Mouse (Mus musculus) midbrain, embryonic 16.5 days (tissue): ENCODE measurements around the gene Esyt2. TPM values are rescaled to one million over a fixed set of nuclear protein-coding genes. Genes with fewer than 3 reads are reported as not detected.

Experiments used
- ATAC-seq: fragments of 200-750 bp; cut with Nextera tagmentation; 2 replicates; pipeline ENCODE4 v1.8.0; 2017; ENCODE audit warnings: moderate TSS enrichment
- H3K27ac ChIP-seq: fragments of 300-500 bp; sonication (generic); 2 replicates; pipeline ENCODE4 v1.5.1; 2014; ENCODE audit warnings: mild to moderate bottlenecking, low read length, mixed read lengths
- H3K27me3 ChIP-seq: fragments of 300-500 bp; sonication (generic); 2 replicates; pipeline ENCODE4 v1.6.1; 2014; ENCODE audit warnings: low read depth, low read length, mixed read lengths; ENCODE audit not compliant: control insufficient read depth, insufficient read depth
- H3K36me3 ChIP-seq: fragments of 300-500 bp; sonication (generic); 2 replicates; pipeline ENCODE4 v1.6.1; 2014; ENCODE audit warnings: mild to moderate bottlenecking, low read length, moderate library complexity, mixed read lengths; ENCODE audit not compliant: control insufficient read depth, insufficient read depth
- H3K4me1 ChIP-seq: fragments of 300-500 bp; sonication (generic); 2 replicates; pipeline ENCODE4 v1.6.1; 2014; ENCODE audit warnings: mild to moderate bottlenecking, low read length, mixed read lengths; ENCODE audit not compliant: control insufficient read depth, insufficient read depth
- H3K4me2 ChIP-seq: fragments of 300-500 bp; sonication (generic); 2 replicates; pipeline ENCODE4 v1.6.1; 2014; ENCODE audit warnings: mild to moderate bottlenecking, low read length, mixed read lengths
- H3K4me3 ChIP-seq: fragments of 300-500 bp; sonication (generic); 2 replicates; pipeline ENCODE4 v1.5.1; 2014; ENCODE audit warnings: low read depth, mild to moderate bottlenecking, low read length, moderate library complexity, mixed read lengths
- H3K9ac ChIP-seq: fragments of 300-500 bp; sonication (generic); 2 replicates; pipeline ENCODE4 v1.6.1; 2014; ENCODE audit warnings: low read depth, low read length, mixed read lengths
- H3K9me3 ChIP-seq: fragments of 300-500 bp; sonication (generic); replicated peaks from 2 replicates; pipeline ENCODE4 v1.6.1; 2014; ENCODE audit warnings: mild to moderate bottlenecking, low read length, mixed read lengths; ENCODE audit not compliant: control insufficient read depth, poor library complexity, severe bottlenecking
- WGBS: fragments of 180-500 bp; shearing (Covaris S2); extraction: QIAGEN DNeasy Blood & Tissue Kit; methylation state at CpG from one replicate; pipeline ENCODE4 v1.1.7; 2014; 5-methylcytosine and 5-hydroxymethylcytosine counted together
- polyA plus RNA-seq: library from polyadenylated mRNA; unstranded; fragments of >200 nt; fragmentation: Nextera tagmentation; extraction: Ambion mirVana; gene quantifications from 2 replicates; pipeline ENCODE4 v1.2.1, GENCODE M21; 2015

Esyt2 gene
- polyA plus RNA-seq, 1 experiment from 2014 or later = 12.1 TPM

- Histone ChIP-seq H3K4me3 (no peak overlapping the region), H3K4me1 (0 out of 2 replicates have a peak, but pooled peaks cover 2% of the 10 kb centered on the region), H3K27ac (no peak overlapping the region), H3K4me2 (no peak overlapping the region), H3K9ac (no peak overlapping the region), H3K27me3 (no peaks in the 10 kb centered on the region), H3K9me3 (no peaks in the 10 kb centered on the region), H3K36me3 (0 out of 2 replicates have a peak, but pooled peaks cover 3% of the 10 kb centered on the region)
- ATAC-seq = no peak
- 94% methylated on average over 11 of the region's 11 CpGs for WGBS
These were observed 25.4 kb upstream of the Esyt2 start for GRCm38 (mm10) chr12:116255636-116256035.

- no peaks in the 10 kb centered on the region for H3K27me3 ChIP-seq
- H3K4me2 ChIP-seq = no peak overlapping the region
- H3K9me3 ChIP-seq = no peaks in the 10 kb centered on the region
- H3K4me1 ChIP-seq = 0 out of 2 replicates have a peak, but pooled peaks cover 2% of the 10 kb centered on the region
- no peak overlapping the region for H3K4me3 ChIP-seq
- no peak overlapping the region for H3K9ac ChIP-seq
- 0 out of 2 replicates have a peak, but pooled peaks cover 3% of the 10 kb centered on the region for H3K36me3 ChIP-seq
- WGBS = 92% methylated on average over 2 of the region's 2 CpGs
- ATAC-seq = no peak
- H3K27ac ChIP-seq = no peak overlapping the region
These were observed 22.7 kb upstream of the Esyt2 start for GRCm38 (mm10) chr12:116258321-116258720.

- H3K4me3 ChIP-seq = peak within 1 kb of the TSS; percentile 71
- H3K36me3 ChIP-seq = no peaks in the 10 kb centered on the region
- peak within 1 kb of the TSS; percentile 86 for H3K4me2 ChIP-seq
- peak within 1 kb of the TSS; percentile 77 for H3K9ac ChIP-seq
- H3K4me1 ChIP-seq = peaks cover 5% of the 10 kb centered on the region; the same call in 1 of the 2 replicates
- H3K27ac ChIP-seq = peak within 1 kb of the TSS; percentile 70
- ATAC-seq = peak; percentile 98
- no peaks in the 10 kb centered on the region for H3K9me3 ChIP-seq
- 3% methylated on average over 47 of the region's 47 CpGs for WGBS
- H3K27me3 ChIP-seq = no peaks in the 10 kb centered on the region
These were observed 18.2 kb upstream of the Esyt2 start, which contains the start of gene Wdr60 for GRCm38 (mm10) chr12:116262555-116263341. Wdr60 (minus strand) TSS chr12:116263022.

GRCm38 (mm10) chr12:116264756-116265155 lies 16.2 kb upstream of the Esyt2 start:
- no peak for ATAC-seq
- H3K4me1 ChIP-seq = peaks cover 5% of the 10 kb centered on the region; the same call in 1 of the 2 replicates

GRCm38 (mm10) chr12:116265275-116265674 lies 15.7 kb upstream of the Esyt2 start:
- H3K36me3 ChIP-seq = no peaks in the 10 kb centered on the region
- no peak overlapping the region for H3K9ac ChIP-seq
- WGBS = 88% methylated on average over 2 of the region's 2 CpGs
- H3K27ac ChIP-seq = no peak overlapping the region
- no peaks in the 10 kb centered on the region for H3K27me3 ChIP-seq
- H3K4me1 ChIP-seq = peaks cover 4% of the 10 kb centered on the region; the same call in 1 of the 2 replicates
- no peak overlapping the region for H3K4me2 ChIP-seq
- H3K4me3 ChIP-seq = no peak overlapping the region
- no peaks in the 10 kb centered on the region for H3K9me3 ChIP-seq
- ATAC-seq = no peak

More at GRCm38 (mm10) chr12:116264756-116265155, 16.2 kb upstream of the Esyt2 start:
- Histone ChIP-seq H3K4me3 (no peak overlapping the region), H3K9ac (no peak overlapping the region), H3K36me3 (no peaks in the 10 kb centered on the region), H3K9me3 (no peaks in the 10 kb centered on the region), H3K27me3 (no peaks in the 10 kb centered on the region), H3K27ac (no peak overlapping the region), H3K4me2 (no peak overlapping the region)
- 96% methylated on average over 2 of the region's 2 CpGs for WGBS

GRCm38 (mm10) chr12:116269450-116269849 lies 11.5 kb upstream of the Esyt2 start:
- Histone ChIP-seq H3K9ac (no peak overlapping the region), H3K4me2 (no peak overlapping the region), H3K4me3 (no peak overlapping the region), H3K27ac (no peak overlapping the region), H3K4me1 (no peaks in the 10 kb centered on the region), H3K27me3 (no peaks in the 10 kb centered on the region), H3K36me3 (no peaks in the 10 kb centered on the region), H3K9me3 (no peaks in the 10 kb centered on the region)
- no peak for ATAC-seq
- WGBS = 86% methylated on average over 5 of the region's 5 CpGs

GRCm38 (mm10) chr12:116270538-116270937 lies 10.5 kb upstream of the Esyt2 start:
- H3K27ac ChIP-seq = no peak overlapping the region
- no peaks in the 10 kb centered on the region for H3K27me3 ChIP-seq
- H3K4me3 ChIP-seq = no peak overlapping the region
- 100% methylated on average over 1 of the region's 1 CpGs for WGBS
- no peak overlapping the region for H3K4me2 ChIP-seq
- H3K36me3 ChIP-seq = no peaks in the 10 kb centered on the region
- H3K9me3 ChIP-seq = no peaks in the 10 kb centered on the region
- ATAC-seq = no peak
- no peak overlapping the region for H3K9ac ChIP-seq
- no peaks in the 10 kb centered on the region for H3K4me1 ChIP-seq

- H3K4me1 ChIP-seq = no peaks in the 10 kb centered on the region
- 95% methylated on average over 2 of the region's 2 CpGs for WGBS
- no peaks in the 10 kb centered on the region for H3K9me3 ChIP-seq
- no peaks in the 10 kb centered on the region for H3K36me3 ChIP-seq
- no peak for ATAC-seq
- no peak overlapping the region for H3K4me2 ChIP-seq
- H3K4me3 ChIP-seq = no peak overlapping the region
- no peak overlapping the region for H3K27ac ChIP-seq
- H3K9ac ChIP-seq = no peak overlapping the region
- no peaks in the 10 kb centered on the region for H3K27me3 ChIP-seq
These were observed 9.9 kb upstream of the Esyt2 start for GRCm38 (mm10) chr12:116271071-116271470.

GRCm38 (mm10) chr12:116273733-116274132 lies 7.3 kb upstream of the Esyt2 start:
- no peak for ATAC-seq
- no peak overlapping the region for H3K4me2 ChIP-seq
- H3K4me3 ChIP-seq = no peak overlapping the region

More at GRCm38 (mm10) chr12:116273733-116274132, 7.3 kb upstream of the Esyt2 start:
- no peaks in the 10 kb centered on the region for H3K36me3 ChIP-seq
- H3K27me3 ChIP-seq = no peaks in the 10 kb centered on the region
- H3K9ac ChIP-seq = no peak overlapping the region
- no peaks in the 10 kb centered on the region for H3K4me1 ChIP-seq
- H3K27ac ChIP-seq = no peak overlapping the region
- WGBS = 56% methylated on average over 1 of the region's 1 CpGs
- no peaks in the 10 kb centered on the region for H3K9me3 ChIP-seq
